Mouse (Mus musculus): ENCODE data around the gene Zdhhc5. TPM values are rescaled to one million over a fixed set of nuclear protein-coding genes. Genes with fewer than 3 reads are reported as not detected.

Zdhhc5 gene
- 52.8 TPM for polyA plus RNA-seq (2014; fragmentation: Illumina TruSeq; extraction: RNeasy Lipid Tissue Mini Kit (QIAGEN cat#74804); ENCODE audit: low read depth, low replicate concordance)

DNA sequence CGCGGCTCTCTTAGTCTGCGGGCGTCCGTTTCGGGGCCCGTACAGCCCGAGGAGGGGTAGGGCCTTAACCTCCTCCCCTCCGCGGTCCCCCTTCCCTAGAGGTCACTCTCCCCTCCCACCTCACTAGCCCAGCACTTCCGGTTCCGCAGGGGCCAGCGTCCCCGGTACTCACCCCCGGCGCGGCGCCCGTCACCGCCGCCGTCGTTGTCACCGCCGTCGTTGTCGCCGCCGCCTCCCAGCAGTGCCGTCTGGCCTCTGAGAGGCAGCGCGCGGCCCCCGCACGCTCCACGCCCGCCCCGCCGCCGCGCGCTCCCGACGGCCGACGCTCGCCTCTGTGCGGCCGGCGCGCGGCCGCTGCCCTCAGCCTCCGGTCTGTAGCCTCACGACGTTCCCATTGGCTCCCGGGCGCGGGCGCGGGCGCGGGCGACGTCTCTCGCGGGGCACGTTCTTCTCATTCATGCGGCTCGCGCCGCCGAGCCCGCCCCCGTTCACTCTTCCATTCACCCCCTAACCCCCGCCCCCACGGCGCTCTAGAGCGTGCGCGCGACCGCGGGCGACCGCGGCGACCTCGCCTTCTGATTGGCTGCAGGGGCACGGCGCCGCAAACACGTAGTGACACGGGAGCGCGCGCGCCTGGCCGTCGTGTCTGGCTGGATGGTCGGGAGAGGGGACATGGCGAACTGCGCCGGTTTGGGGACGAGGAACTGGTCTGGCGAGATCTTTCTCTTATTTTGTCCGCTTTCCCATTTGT, at the start of gene Zdhhc5:
Zdhhc5 (minus strand) TSS at position 370 of the 751 bp plus-strand sequence.

DNA sequence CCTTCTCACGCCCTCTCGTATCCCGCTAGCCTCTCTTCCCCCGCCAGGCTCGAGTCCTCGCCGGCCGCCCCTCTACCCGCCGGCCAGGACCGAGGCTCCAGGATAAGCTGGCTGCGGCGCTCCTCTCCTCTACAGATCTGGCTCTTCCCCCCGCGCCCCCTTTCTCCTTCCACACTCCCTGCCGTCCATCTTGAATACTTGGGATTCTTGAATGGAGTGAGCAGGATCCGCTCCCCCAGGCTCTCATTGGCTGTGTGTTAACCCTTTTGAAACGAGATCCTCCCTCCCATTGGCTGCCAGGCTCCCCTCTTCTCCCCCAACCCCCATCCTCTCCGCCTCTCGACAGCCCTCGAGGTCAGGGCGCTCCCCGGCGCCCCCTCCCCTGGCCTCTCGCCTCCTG, 28.6 kb upstream of the Zdhhc5 start, which contains the start of gene Gm19426:
Gm19426 (minus strand) TSS at position 95 of the 400 bp plus-strand sequence.

GRCm38 (mm10) chr2:84733579-84734300, 18.8 kb upstream of the Zdhhc5 start, which contains the start of gene Ypel4:
TSS of gene Ypel4 (plus strand) at chr2:84734058.

DNA sequence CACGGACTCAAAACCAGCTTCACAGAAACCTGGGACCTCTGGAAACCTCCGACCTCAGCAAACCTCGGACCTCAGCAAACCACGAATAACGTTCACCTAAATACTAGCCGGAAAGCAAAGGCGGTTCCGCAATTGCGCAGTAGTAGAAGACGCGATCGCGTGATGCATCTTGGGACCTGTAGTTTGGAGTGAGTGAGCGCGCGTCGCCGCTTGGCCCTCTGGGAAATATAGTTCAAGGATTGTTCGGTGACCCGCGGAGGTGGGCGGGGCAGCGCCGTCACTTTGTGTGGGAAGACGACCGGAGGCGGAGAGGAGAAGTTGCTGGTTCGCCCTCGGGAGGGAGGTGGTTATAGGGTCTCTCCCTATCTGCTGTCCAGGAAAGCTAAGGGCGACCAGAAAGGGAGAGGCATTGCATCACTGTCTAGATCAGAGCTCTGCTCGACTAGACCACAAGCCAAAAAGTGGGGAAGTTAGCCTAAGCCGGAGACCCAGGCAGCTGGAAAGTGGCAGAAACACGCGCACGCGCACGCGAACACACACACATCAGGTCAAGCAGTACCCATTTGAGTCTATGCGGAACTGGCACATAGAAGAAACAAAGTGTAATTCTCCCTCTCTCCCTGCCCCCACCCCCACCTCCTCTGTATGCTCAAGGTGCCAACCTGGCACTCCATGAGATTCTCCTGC, 12.3 kb upstream of the Zdhhc5 start, which contains the start of gene Clp1:
Clp1 (minus strand) TSS at position 179 of the 687 bp plus-strand sequence.

DNA sequence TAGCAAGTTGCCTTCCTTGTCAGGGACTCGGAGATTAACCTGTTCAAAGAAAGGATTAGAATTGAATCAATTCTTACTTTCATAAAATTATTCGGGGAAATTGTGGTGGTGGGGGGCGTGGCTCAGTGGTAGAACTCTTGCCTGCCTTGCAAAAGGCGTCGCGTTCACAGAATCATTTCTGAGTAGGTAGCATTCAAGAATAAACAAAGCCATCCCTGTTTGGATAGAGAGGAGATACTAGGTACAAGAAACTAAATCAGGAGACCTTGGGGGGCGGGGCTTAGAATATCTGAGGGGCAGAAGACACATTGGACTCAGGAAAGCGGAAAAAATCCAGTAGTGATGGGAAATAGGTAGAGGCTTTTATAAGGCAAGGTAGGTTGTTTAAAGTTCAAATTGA, 36.0 kb downstream of the Zdhhc5 start, which contains the start of gene Tmx2:
Tmx2 (minus strand) TSS at position 125 of the 400 bp plus-strand sequence.

DNA sequence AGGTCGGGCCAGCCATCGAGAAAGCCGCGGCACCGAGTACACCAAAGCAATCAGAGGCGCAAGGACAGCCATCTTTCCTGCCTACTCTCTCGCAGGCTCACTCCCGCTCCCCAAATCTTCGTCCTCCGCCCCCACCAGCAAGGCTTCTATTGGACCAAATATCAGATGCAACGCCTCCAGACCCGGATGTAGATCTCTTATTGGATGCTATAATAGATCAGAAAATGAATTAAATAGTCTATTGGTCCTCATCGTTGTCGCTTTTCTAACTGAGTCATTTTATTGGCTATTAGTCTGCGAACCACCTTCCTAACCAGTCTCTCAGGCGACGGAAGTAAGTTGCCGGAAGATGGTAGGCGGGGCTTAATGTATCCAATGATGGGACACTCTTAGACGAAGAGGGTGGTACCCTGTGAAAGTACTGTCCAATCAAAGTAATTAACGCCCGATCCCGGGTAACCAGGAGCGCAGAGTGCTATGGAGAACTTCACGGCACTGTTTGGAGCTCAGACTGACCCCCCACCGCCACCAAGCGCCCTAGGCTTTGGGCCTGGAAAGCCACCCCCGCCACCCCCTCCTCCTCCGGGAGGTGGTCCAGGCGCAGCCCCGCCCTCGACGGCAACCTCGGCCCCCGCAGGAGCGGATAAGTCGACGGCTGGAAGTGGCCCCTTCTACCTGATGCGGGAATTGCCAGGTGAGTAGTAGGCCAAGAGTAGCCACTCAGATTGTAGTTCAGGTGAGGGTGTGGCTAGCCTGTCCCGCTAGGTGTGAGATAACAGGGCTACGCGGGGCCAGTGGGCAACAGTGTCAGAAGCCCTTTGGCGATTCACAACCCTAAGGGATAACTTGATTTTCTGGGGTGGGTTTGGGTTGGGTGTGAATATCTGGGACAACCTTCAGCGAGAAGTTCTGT, 36.8 kb downstream of the Zdhhc5 start, which contains the start of the genes Gm28635 and Med19:
Gm28635 (minus strand) TSS at position 74 of the 913 bp plus-strand sequence.
Med19 (plus strand) TSS at position 435 of the 913 bp plus-strand sequence.

DNA sequence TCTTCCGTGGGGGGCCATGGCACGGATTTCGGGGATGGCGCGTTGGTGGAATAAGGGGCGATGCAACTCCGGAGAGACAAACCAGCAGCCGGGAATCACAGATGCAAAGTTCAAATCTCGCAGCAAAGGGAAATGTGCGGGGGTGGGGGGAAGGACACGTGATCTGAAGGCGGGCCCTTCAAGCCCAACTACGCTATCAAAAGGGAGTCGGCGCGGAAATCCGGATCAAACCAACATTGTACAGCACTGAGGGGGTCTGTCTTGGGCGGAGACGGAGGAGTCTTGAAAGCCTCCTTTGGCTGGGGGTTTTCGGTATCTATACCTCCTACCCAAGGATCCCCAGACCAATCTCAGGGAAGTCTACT, 44.4 kb downstream of the Zdhhc5 start, which contains the start of gene Selenoh:
Selenoh (minus strand) TSS at position 202 of the 365 bp plus-strand sequence.

GRCm38 (mm10) chr2:84658806-84659205, 56.2 kb downstream of the Zdhhc5 start, which contains the start of gene Btbd18:
TSS of gene Btbd18 (plus strand) at chr2:84659079.

GRCm38 (mm10) chr2:84650464-84651195, 64.3 kb downstream of the Zdhhc5 start, which contains the start of gene Ctnnd1:
TSS of gene Ctnnd1 (minus strand) at chr2:84650765.

Other genes with a start within 250 kb of the Zdhhc5 start
- gene Tfpi, start 238.4 kb downstream of the Zdhhc5 start, polyA plus RNA-seq (2014; fragmentation: Illumina TruSeq; extraction: RNeasy Lipid Tissue Mini Kit (QIAGEN cat#74804); ENCODE audit: low read depth, low replicate concordance), result 22.1 TPM
- 89.6 TPM for gene Ctnnd1, start 64.4 kb downstream of the Zdhhc5 start, polyA plus RNA-seq (2014; fragmentation: Illumina TruSeq; extraction: RNeasy Lipid Tissue Mini Kit (QIAGEN cat#74804); ENCODE audit: low read depth, low replicate concordance)
- gene Btbd18, start 56.1 kb downstream of the Zdhhc5 start, polyA plus RNA-seq (2014; fragmentation: Illumina TruSeq; extraction: RNeasy Lipid Tissue Mini Kit (QIAGEN cat#74804); ENCODE audit: low read depth, low replicate concordance), result not detected
- 38.3 TPM for gene Selenoh, start 44.4 kb downstream of the Zdhhc5 start, polyA plus RNA-seq (2014; fragmentation: Illumina TruSeq; extraction: RNeasy Lipid Tissue Mini Kit (QIAGEN cat#74804); ENCODE audit: low read depth, low replicate concordance)
- gene Gm28635, start 37.1 kb downstream of the Zdhhc5 start, polyA plus RNA-seq (2014; fragmentation: Illumina TruSeq; extraction: RNeasy Lipid Tissue Mini Kit (QIAGEN cat#74804); ENCODE audit: low read depth, low replicate concordance), result not detected
- gene Med19, start 36.8 kb downstream of the Zdhhc5 start, polyA plus RNA-seq (2014; fragmentation: Illumina TruSeq; extraction: RNeasy Lipid Tissue Mini Kit (QIAGEN cat#74804); ENCODE audit: low read depth, low replicate concordance), result 27.6 TPM
- gene Tmx2, start 36.0 kb downstream of the Zdhhc5 start, polyA plus RNA-seq (2014; fragmentation: Illumina TruSeq; extraction: RNeasy Lipid Tissue Mini Kit (QIAGEN cat#74804); ENCODE audit: low read depth, low replicate concordance), result 86.7 TPM
- 16.6 TPM for gene Clp1, start 12.2 kb upstream of the Zdhhc5 start, polyA plus RNA-seq (2014; fragmentation: Illumina TruSeq; extraction: RNeasy Lipid Tissue Mini Kit (QIAGEN cat#74804); ENCODE audit: low read depth, low replicate concordance)
- 2.2 TPM for gene Ypel4, start 18.9 kb upstream of the Zdhhc5 start, polyA plus RNA-seq (2014; fragmentation: Illumina TruSeq; extraction: RNeasy Lipid Tissue Mini Kit (QIAGEN cat#74804); ENCODE audit: low read depth, low replicate concordance)
- 4.8 TPM for gene Gm19426, start 28.5 kb upstream of the Zdhhc5 start, polyA plus RNA-seq (2014; fragmentation: Illumina TruSeq; extraction: RNeasy Lipid Tissue Mini Kit (QIAGEN cat#74804); ENCODE audit: low read depth, low replicate concordance)
- gene Serping1, start 60.3 kb upstream of the Zdhhc5 start, polyA plus RNA-seq (2014; fragmentation: Illumina TruSeq; extraction: RNeasy Lipid Tissue Mini Kit (QIAGEN cat#74804); ENCODE audit: low read depth, low replicate concordance), result 379 TPM
- gene Ube2l6, start 83.6 kb upstream of the Zdhhc5 start, polyA plus RNA-seq (2014; fragmentation: Illumina TruSeq; extraction: RNeasy Lipid Tissue Mini Kit (QIAGEN cat#74804); ENCODE audit: low read depth, low replicate concordance), result 23.1 TPM
- gene Smtnl1, start 107.5 kb upstream of the Zdhhc5 start, polyA plus RNA-seq (2014; fragmentation: Illumina TruSeq; extraction: RNeasy Lipid Tissue Mini Kit (QIAGEN cat#74804); ENCODE audit: low read depth, low replicate concordance), result 0.29 TPM
- gene Timm10, start 111.8 kb upstream of the Zdhhc5 start, polyA plus RNA-seq (2014; fragmentation: Illumina TruSeq; extraction: RNeasy Lipid Tissue Mini Kit (QIAGEN cat#74804); ENCODE audit: low read depth, low replicate concordance), result 27.3 TPM
- gene Slc43a1, start 123.7 kb upstream of the Zdhhc5 start, polyA plus RNA-seq (2014; fragmentation: Illumina TruSeq; extraction: RNeasy Lipid Tissue Mini Kit (QIAGEN cat#74804); ENCODE audit: low read depth, low replicate concordance), result 23.5 TPM
- 1.9 TPM for gene Rtn4rl2, start 171.5 kb upstream of the Zdhhc5 start, polyA plus RNA-seq (2014; fragmentation: Illumina TruSeq; extraction: RNeasy Lipid Tissue Mini Kit (QIAGEN cat#74804); ENCODE audit: low read depth, low replicate concordance)
- 81.5 TPM for gene Slc43a3, start 221.4 kb upstream of the Zdhhc5 start, polyA plus RNA-seq (2014; fragmentation: Illumina TruSeq; extraction: RNeasy Lipid Tissue Mini Kit (QIAGEN cat#74804); ENCODE audit: low read depth, low replicate concordance)

All from adipose tissue, adult 10 weeks (tissue).